Mouse (Mus musculus): Measurements from ENCODE around the gene Cbx5.

DNA sequence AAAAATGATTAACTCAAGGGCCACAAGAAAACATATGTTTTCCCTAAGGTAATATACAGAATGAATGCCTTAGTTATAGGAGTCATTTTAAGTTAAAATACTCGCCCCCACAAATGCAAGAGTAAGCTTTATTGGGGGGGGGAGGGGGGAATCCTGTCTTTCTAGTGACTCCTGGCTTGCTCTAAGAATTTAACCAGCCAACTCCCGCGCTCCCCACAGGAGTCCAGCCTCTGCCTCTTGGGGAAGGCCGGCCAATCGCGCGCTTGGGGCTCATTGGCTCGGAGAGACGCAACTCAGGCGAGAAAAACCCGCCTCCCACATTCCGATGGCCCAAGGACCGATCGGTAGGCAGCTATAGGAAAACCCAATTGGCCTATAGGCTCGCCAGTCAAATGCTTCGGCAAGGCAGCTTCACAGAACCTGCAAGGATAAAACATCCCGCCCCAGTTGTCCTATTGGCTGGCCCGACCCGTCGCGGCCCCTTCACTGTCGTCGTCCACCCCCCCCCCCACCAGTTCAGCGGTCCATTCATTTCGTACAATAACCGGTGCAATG, 409 bp downstream of the Cbx5 start:
- TF ChIP-seq CTCF (IDR thresholded peaks at IDR 0.05), result no peak
- no peak for TF ChIP-seq EP300 (IDR thresholded peaks at IDR 0.05)

Measured in lung, postnatal 0 days (tissue).